Mouse (Mus musculus) intestine, embryonic 16.5 days (tissue): ENCODE measurements around the gene Gm15093. TPM values are rescaled to one million over a fixed set of nuclear protein-coding genes. Genes with fewer than 3 reads are reported as not detected.
"Not testable (repeated sequence)": the region's sequence is repeated elsewhere in the genome, so short reads cannot be mapped to it uniquely, and the experiment has no call there.

Experiments
- ATAC-seq: fragments of 200-750 bp; cut with Nextera tagmentation; 2 replicates; pipeline ENCODE4 v1.8.0; 2017; ENCODE audit warnings: moderate TSS enrichment, moderate library complexity
- H3K27ac ChIP-seq: fragments of 300-500 bp; sonication (generic); 2 replicates; pipeline ENCODE4 v1.5.1; 2014; ENCODE audit warnings: mild to moderate bottlenecking, low read length
- H3K27me3 ChIP-seq: fragments of 300-500 bp; sonication (generic); replicated peaks from 2 replicates; pipeline ENCODE4 v1.6.1; 2014; ENCODE audit warnings: low read length, control low read depth, mixed read lengths; ENCODE audit not compliant: control insufficient read depth, insufficient read depth
- H3K36me3 ChIP-seq: fragments of 300-500 bp; sonication (generic); 2 replicates; pipeline ENCODE4 v1.6.1; 2014; ENCODE audit warnings: low read length, control low read depth; ENCODE audit not compliant: control insufficient read depth, insufficient read depth
- H3K4me1 ChIP-seq: fragments of 300-500 bp; sonication (generic); 2 replicates; pipeline ENCODE4 v1.6.1; 2014; ENCODE audit warnings: low read length, control low read depth, mixed read lengths; ENCODE audit not compliant: control insufficient read depth, insufficient read depth
- H3K4me2 ChIP-seq: fragments of 300-500 bp; sonication (generic); 2 replicates; pipeline ENCODE4 v1.6.1; 2014; ENCODE audit warnings: low read depth, low read length, control low read depth
- H3K4me3 ChIP-seq: fragments of 300-500 bp; sonication (generic); 2 replicates; pipeline ENCODE4 v1.5.1; 2014; ENCODE audit warnings: mild to moderate bottlenecking, low read length
- H3K9ac ChIP-seq: fragments of 300-500 bp; sonication (generic); 2 replicates; pipeline ENCODE4 v1.6.1; 2014; ENCODE audit warnings: low read depth, low read length
- H3K9me3 ChIP-seq: fragments of 300-500 bp; sonication (generic); 2 replicates; pipeline ENCODE4 v1.6.1; 2016; ENCODE audit warnings: low read length, control low read depth; ENCODE audit not compliant: control insufficient read depth
- WGBS: fragments of 180-500 bp; shearing (Covaris S2); extraction: QIAGEN DNeasy Blood & Tissue Kit; methylation state at CpG from one replicate; pipeline ENCODE4 v1.1.7; 2014; 5-methylcytosine and 5-hydroxymethylcytosine counted together
- polyA plus RNA-seq: library from polyadenylated mRNA; unstranded; fragments of >200 nt; fragmentation: Nextera tagmentation; extraction: Ambion mirVana; gene quantifications from 2 replicates; pipeline ENCODE4 v1.2.1, GENCODE M21; 2015

The Gm15093 gene
- not detected in 2 replicates for polyA plus RNA-seq

- not testable (repeated sequence) for ATAC-seq, H3K27me3 ChIP-seq, H3K27ac ChIP-seq, H3K9ac ChIP-seq, H3K4me2 ChIP-seq, H3K9me3 ChIP-seq, H3K36me3 ChIP-seq, H3K4me1 ChIP-seq, H3K4me3 ChIP-seq
- no CpG with 5 or more reads among the region's 1 CpGs for WGBS
These were observed at the start of gene Gm15093 for GRCm38 (mm10) chrX:149272077-149272476. Gene Gm15093, plus strand, starts transcription at chrX:149272377.

Other genes starting within 250 kb of the Gm15093 start
- gene Ott, start 198.1 kb upstream of the Gm15093 start, polyA plus RNA-seq, result not detected in 2 replicates
- gene Gm15085, start 175.2 kb downstream of the Gm15093 start, polyA plus RNA-seq, result not detected in 2 replicates